Mouse (Mus musculus): Measurements from ENCODE around the gene Grtp1.
A peak's percentile ranks its signal among the peaks of the same experiment; 100 is the strongest.

The Grtp1 gene

GRCm38 (mm10) chr8:13204371-13205140, 4.1 kb upstream of the Grtp1 start:
- peak; percentile 93 for DNase-seq (ENCODE audit: low read depth, low spot score)

GRCm38 (mm10) chr8:13203472-13203871, 3.1 kb upstream of the Grtp1 start:
- peak; percentile 41 for DNase-seq (ENCODE audit: low read depth, low spot score)

DNA sequence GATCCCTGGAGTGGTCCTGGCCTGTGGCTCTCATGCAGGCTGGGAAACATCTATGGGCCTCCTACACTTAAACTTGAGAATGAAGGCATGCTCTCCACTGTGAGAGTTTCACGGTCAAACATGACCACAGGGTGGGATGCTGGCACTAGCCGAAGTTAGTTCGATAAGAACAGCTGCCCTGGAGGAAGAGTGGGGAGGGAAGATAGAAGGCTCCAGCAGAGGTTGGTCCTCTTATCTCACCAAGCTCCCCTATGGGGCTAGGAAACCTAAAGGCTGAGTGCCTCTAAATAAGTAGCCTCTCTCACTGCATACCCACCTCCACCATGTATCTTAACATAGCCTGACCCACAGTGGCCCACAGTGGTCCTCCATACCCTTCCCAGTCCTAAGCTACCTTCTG, 2.4 kb upstream of the Grtp1 start:
- DNase-seq (ENCODE audit: low read depth, low spot score), result no peak

DNA sequence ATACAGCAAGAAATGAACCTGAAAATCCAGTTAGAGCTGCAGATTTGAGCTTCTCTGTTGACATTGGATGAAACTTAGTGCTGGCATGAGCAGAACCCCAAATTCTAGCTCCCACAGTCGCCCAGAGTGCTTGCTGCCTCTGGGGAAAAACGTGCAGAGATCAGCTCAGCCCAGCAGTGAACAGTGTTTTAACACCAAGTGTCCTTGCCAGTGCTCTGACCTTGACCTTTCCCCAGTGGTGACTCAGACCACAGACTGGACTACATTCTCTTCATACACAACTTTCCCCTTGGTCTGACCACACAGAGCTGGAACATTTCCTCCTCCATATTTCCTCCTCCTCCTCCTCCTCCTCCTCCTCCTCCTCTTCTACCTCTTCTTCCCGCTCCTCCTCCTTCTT, 1.6 kb upstream of the Grtp1 start:
- peak; percentile 48 for DNase-seq (ENCODE audit: low read depth, low spot score)

DNA sequence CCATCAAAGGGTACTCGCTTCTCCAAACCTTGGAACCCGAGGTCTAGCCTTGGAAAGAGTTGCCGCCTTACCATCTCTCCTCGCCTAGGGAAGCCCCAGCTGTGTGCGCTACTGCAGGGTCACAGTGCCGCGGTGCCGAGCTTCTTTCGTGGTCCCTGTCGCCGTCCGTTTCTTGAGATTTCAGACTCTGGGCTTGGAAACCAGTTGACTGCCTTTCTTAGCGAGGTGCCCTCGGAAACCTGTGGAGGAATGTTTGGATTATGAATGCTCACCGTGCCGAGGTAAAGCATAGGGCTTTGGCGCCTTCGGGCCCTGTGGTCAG, 554 bp upstream of the Grtp1 start:
- DNase-seq (ENCODE audit: low read depth, low spot score), result no peak

DNA sequence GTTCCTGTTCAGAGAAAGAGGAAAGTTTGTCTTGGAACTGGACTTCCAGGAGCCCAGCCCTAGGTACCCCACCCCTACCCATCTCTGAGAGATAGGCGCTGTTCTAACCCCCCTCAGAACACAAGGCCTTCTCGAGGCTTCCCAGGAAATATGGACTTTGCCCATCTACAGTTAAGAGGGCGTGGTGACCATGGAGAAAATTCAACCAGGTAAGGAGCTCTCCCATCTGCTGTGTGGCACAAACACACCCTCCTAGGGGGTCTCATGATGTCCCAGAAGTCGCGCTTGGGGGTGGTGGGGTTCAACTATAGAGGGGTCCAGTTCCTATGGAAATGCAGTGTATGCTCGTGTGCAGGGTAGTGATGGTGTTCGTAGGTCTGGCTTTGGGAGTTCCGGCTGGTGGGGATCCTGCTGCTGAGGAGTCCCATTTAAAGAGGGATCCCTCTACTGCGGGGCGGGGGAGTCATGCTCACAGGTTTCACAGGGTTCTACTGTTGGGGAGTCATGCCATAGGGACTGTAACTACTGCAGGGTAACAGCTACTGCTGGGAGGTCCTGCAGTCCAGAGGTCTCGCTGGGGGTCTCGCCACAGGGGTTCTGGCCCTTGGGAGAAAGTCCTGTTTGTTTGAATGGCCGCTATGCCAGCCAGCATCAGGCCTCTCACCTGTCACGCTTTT, 897 bp downstream of the Grtp1 start:
- no peak for DNase-seq (ENCODE audit: low read depth, low spot score)

DNA sequence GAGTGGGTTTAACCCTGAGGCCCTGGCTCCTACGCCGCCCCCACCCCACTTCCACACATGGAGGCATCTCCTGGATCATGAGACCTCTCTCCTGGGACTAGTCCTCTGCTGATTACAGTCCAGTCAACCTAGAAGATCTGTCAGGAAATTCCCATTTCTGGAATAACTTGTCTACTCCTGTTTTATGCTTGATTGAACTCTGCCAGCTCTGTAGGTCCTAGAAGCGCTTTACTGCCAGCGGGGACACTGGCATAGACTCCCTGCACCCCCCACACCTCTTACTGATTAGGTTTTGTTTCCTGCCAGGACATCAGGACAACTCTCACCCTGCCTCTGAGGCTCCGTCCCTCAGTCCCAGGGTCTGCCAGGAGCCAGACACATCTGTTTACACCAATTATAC, 2.9 kb downstream of the Grtp1 start:
- no peak for DNase-seq (ENCODE audit: low read depth, low spot score)

DNA sequence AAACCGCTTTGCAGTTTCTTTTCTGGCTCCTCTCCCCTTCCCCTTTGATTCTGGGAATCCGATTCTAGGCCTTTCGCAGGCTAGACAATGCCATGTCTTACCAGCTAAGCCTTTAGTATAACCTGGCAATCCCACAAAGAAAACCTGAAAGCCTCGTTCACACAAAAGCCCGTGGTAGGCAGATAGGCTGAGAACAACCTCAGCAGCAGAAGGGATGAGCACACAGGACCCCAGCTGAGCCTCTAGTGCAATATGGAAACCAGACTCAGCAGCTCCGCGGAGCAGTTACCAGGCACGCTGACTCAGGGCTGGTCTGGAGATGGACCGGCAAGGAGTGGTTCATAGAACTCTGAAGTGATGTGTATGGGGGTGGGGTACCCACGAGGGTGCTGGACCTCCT, 5.6 kb downstream of the Grtp1 start:
- no peak for DNase-seq (ENCODE audit: low read depth, low spot score)

DNA sequence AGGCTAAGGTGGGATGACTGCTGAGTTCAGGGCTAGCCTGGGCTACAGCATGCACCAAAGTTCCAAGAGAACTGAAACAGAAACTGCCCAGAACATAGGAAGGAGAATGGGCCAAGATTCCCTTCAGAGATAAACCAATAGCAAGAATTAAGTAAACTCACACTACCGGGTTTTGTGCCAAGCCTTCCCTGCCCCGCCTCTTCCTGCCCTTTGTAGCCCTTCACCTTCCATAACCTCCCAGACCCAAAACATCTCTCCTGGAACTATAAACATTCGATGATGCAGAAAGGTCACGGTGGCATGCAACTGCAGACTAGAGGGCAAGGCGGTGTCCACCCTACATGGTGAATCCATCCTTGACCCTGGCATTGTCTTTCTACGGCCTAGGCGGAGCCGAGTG, 10.2 kb downstream of the Grtp1 start:
- no peak for DNase-seq (ENCODE audit: low read depth, low spot score)

- DNase-seq (ENCODE audit: low read depth, low spot score), result no peak
These were observed 11.6 kb downstream of the Grtp1 start for GRCm38 (mm10) chr8:13188857-13189256.

GRCm38 (mm10) chr8:13188052-13188555, 12.3 kb downstream of the Grtp1 start:
- no peak for DNase-seq (ENCODE audit: low read depth, low spot score)

DNA sequence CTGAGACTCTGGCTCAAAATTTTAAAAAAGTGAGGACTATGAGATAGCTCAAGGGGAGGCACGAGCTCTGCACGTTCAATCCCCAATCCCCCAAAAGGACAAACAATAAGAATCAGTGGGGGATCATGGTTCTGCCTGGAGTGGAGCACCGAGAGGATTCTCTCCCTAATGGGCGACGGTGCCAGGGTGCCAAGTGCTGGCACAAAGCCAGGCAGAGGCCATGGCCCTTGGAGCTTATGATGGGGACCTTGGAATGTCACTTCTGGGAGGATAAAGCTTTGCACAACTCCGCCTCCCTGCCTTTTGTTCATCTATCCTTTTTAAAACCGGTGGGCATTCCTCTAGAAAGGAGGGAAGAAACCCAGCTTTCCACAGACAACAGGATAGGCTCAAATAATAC, 12.8 kb downstream of the Grtp1 start:
- DNase-seq (ENCODE audit: low read depth, low spot score), result no peak

GRCm38 (mm10) chr8:13187229-13187628, 13.2 kb downstream of the Grtp1 start:
- DNase-seq (ENCODE audit: low read depth, low spot score), result no peak

DNA sequence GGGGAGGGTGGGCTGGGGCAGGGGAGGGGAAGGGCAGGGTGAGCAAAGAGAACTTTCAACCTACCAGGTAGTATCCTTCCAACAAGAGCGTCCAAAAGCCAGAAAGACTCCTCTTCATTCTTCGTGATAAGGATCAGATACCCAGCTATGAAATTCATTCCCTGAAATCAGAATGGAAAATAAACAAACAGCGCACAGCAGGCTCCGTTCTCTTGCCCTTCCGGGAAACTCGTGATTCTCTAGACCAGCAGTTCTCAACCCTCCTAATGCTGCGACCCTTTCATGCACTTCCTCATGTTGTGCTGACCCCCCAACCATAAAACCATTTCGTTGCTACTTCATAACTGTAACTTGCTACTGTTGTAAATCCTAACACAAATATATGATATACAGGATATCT, 13.6 kb downstream of the Grtp1 start:
- DNase-seq (ENCODE audit: low read depth, low spot score), result no peak

DNA sequence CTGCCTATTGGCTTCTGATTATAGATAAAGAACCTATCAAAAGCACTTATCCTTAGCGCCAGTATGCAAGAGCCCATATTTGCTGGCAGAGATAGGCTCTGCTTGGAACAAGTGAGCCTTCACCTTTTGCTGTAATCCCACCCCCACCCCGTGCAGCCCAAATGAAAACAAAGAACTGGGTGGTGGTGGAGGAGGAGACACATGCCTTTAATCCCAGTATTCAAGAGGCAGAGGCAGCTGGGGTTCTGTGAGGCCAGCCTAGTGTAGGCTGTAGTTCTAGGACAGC, 18.8 kb downstream of the Grtp1 start:
- DNase-seq (ENCODE audit: low read depth, low spot score), result no peak

- no peak for DNase-seq (ENCODE audit: low read depth, low spot score)
These were observed 19.3 kb downstream of the Grtp1 start for GRCm38 (mm10) chr8:13180911-13181690.

DNA sequence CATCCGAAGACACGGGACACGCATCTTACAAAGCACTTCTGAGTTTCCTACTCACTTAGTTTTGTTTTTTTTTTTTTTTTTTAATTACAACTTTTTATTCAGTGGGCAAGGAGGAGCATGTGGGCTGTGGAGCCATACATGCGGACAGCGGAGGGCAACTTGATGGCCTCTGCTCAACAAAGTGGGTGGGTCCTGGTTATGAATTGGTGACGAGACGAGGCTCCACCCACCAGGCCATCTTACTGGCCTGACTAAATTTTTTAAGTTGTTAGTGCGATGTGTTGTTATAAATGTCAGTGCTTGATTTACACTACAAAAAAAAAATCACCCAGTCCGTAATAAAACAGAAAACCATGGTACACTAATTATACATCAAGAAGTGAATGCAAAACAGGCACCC, 20.0 kb downstream of the Grtp1 start:
- DNase-seq (ENCODE audit: low read depth, low spot score), result no peak

- no peak for DNase-seq (ENCODE audit: low read depth, low spot score)
These were observed 20.5 kb downstream of the Grtp1 start for GRCm38 (mm10) chr8:13179948-13180347.

- DNase-seq (ENCODE audit: low read depth, low spot score), result no peak
These were observed 20.9 kb downstream of the Grtp1 start for GRCm38 (mm10) chr8:13179482-13179881.

GRCm38 (mm10) chr8:13178137-13178536, 22.3 kb downstream of the Grtp1 start:
- DNase-seq (ENCODE audit: low read depth, low spot score), result no peak

DNA sequence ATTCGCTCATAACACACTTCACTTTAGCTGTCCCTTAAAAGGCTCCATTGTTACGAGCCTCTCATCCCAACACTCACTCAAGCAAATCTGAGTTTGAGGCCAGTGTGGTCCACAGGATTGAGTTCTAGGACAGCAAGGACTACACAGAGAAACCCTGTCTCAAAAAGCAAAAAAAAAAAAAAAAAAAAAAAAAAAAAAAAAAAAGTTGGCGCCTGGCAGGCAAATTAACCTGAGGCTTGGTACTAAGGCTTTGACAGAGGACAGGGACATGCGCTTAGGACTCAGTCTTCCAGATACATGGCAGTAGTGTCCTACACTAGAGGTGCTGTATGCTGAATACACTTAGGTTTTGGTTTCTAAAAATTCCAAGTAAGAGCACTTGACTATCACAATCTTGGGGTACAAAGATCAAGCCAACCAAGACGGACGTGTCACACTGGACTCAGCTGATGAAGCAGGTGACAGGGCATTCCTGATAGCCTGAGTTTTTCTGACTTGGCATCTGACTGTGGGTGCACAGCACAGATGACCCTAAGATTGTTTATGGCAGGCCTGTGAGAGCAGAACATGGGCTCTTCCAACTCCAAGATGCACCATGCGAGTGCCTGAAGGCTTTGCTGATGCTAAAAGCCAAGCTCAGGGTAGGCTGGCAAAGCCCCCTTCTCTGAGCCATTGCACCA, 23.1 kb downstream of the Grtp1 start:
- no peak for DNase-seq (ENCODE audit: low read depth, low spot score)

DNA sequence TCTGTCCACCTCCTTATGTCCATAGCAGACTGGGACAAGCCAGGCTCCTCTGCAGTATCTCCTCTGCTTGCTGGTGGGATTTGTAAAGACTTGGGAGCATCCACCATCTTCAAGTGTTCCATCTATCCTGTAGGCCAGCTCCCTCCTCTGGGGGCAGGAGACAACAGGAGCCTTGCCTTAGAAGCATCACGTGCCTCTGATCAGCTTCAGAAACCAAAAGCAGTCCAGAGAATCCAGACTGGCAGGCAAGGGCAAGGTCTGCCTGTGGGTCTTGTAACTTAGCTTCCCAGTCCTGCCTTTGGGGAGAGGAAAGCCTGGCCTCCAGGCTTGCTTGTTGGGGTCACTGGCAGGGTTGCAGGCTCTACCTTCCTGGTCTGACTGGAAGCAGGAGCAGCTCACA, 24.8 kb downstream of the Grtp1 start:
- no peak for DNase-seq (ENCODE audit: low read depth, low spot score)

All from 3T3-L1 (cell line).